Mouse (Mus musculus) adrenal gland, postnatal 14 days (tissue): Measurements from ENCODE around the gene Pls3. TPM values are rescaled to one million over a fixed set of nuclear protein-coding genes. Genes with fewer than 3 reads are reported as not detected.
A peak's percentile ranks its signal among the peaks of the same experiment; 100 is the strongest.

Source experiments
- DNase-seq: peaks from one replicate; pipeline ENCODE4 v3.0.0; 2021; ENCODE audit warnings: mixed read lengths
- long read RNA-seq, 2 experiments: library from polyadenylated mRNA; stranded (forward); transcript quantifications; one replicate each; pipeline ENCODE4 v2.0.0; 2021
- total RNA-seq: library from RNA; stranded (reverse); gene quantifications from 2 replicates; pipeline ENCODE4 v1.2.3, GENCODE M21; 2021

Pls3 gene
- total RNA-seq = 60.5 and 61.5 TPM in 2 replicates
- long read RNA-seq, experiment 1, transcript Pls3-202 (16 exons, 3,160 nt) = minor isoform, 5 of 100 reads
- long read RNA-seq, experiment 1, transcript Pls3-204 (16 exons, 3,149 nt) = major isoform, 68 of 100 reads
- long read RNA-seq, experiment 1, partial matches to known transcripts = 3 of 100 reads
- long read RNA-seq, experiment 1, other reads (novel, unspliced or antisense) = 22 of 100 reads
- long read RNA-seq, experiment 2, transcript Pls3-202 (16 exons, 3,160 nt) = minor isoform, 5 of 83 reads
- long read RNA-seq, experiment 2, transcript Pls3-201 (16 exons, 3,242 nt) = minor isoform, 5 of 83 reads
- long read RNA-seq, experiment 2, transcript Pls3-204 (16 exons, 3,149 nt) = major isoform, 51 of 83 reads
- long read RNA-seq, experiment 2, partial matches to known transcripts = 4 of 83 reads
- long read RNA-seq, experiment 2, other reads (novel, unspliced or antisense) = 18 of 83 reads

DNA sequence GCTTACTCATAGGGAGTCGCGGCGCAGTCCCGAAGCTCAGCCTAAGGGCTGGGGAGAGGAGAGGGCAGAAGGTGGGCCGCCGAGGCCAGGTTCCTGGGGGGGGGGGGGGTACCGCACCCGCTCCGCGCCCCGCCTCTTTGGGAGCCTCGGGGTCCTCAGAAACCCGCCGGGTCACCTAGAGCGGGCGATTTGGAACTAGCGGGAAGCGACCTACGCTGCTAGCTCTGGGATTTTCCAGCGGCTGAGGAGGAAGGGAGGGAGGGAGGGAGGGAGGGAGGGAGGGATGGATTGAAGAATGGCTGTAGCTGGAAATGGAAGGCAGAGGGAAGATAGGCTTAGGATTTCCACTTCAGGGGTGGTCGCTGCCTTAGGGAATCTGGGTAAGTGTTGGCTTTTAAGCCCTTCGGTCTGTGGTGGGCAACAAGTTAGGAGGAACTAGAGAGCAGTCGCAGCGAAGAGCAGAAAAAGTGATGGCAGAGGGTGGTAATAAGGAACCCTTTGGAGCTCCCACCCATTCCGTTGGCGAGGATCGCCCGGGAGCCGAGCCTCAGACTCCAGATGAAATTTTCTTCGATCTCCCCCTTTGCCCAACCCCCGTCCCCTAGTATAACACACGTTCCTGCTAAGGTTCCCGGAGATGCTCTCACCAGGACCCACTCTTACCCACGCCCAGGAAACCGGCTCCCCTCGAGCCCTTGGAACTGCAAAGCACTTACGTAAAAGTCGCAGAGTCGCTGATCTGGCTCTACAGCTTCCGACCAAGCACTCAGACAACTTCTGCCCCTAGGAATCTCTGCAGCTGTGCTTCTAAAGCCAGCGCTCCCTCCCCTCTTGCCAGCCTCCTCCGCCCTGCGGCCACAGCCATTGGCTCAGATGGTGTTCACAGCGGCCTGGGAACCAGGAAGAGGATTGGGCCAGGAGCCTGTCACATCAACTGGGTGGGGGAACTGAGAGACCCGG, at the start of gene Pls3:
TSS of gene Pls3 (minus strand) at position 851 of the 960 bp plus-strand sequence.
- DNase-seq = peak; percentile 90

DNA sequence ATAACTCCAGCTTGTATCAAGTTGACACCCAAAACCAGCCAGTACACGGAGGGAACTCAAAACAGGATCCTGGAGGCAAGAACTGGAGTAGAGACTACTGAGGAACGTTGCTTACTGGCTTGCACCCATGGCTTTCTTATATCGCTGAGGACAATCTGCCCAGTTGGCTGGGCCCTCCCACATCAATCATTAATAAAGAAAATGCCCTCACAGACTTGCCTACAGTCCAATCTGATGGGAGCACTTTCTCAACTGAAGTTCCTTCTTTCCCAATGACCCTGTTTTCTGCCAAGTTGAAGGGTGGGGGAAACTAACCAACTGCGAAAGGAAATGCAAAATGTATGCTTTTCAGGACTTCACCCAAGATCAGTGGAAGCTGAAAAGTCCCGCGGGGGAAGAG, 20.7 kb upstream of the Pls3 start:
- DNase-seq = no peak

DNA sequence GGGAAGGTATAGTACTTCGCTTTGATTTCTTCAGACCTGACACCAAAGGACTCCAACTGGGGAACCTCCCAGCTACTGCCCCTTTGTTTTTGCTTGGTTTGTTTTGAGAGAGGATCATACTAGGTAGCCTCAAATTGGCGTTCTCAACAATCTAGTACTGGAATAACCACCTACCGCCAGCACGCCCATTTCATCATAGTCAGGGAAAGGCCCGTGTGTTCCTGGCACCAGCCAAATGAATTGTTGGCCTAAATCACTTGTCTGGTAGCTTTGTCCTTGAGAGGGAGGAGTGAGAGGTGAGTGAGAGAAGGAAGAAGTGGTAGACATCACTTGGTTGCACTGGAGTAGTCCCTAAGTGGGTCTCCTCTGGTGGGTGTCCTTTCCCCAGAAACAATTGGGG, 584 bp upstream of the Pls3 start:
- DNase-seq = no peak

DNA sequence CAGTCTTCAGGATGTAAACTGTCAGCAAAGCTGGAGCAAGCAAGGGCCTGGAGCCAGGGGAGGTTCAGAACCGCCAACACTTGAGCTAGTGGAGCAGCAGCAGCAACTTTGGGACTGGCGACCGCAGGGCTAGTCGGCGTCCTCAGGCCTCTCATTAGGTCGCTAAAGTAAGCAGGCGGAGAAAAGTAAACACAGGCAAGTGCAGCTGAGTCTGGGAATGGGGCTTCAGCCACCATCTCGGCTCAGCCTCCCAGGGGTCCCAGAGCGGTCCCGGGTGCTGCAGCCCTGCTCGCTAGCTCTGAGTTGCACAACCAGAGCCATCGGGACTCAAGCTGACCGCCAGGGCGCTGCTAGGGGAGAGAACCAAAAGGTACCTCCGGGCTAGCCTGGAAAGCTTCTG, 1.2 kb downstream of the Pls3 start:
- peak; percentile 59 for DNase-seq

DNA sequence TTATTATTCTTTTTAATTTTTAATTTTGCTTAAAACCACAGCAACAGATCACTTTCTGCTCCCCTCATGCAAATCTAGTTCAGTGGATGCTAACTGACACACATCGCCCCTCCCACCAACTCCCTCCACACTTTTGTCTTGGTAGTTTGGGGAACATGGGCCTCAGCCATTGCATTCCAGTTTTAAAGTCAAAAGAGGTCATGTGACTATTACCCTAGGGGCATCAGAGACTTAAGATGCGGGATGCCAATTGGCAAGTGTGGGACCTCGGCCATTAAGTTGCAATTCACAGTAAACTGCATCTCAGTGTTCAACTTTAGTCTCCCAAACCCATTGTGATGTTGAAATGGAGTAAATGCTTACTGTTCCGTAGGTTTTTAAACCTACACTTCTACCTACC, 1.7 kb downstream of the Pls3 start:
- DNase-seq = no peak

DNA sequence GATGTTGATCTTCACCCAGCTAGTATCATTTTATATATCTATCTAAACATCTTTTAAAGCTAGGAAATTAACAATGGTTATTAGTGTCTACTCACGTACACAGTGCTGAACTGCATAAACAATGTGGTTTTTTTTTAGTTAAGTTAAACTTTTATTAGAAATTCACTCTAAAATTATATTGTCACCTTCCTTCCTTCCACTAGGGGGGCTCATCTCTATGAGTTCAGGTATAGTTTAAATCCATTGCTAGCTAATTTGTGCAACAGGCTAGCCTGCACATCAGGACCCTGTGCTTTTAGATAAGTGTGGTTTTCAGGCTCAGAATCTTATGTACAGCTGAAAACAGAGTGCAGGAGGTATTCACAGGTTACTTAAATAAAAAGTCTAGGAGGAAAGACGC, 3.1 kb downstream of the Pls3 start:
- DNase-seq = no peak

DNA sequence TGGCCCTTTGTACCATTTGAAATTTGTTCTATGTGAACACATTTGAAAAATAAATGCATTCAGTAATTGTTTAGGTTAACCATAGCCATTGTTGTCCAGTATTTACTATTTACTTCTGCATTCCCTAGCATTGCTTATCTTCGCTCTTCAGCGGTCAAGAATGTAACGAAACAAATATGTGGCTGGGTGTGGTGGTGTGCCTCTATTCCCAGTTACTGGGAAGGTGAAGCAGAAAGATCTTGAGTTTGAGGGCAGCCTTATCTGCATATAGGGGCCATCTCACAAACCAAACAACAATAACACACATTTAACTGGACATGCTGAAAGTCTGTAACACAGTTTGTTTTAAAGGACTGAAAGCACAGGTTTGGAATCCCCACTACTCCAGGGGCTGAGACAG, 13.3 kb downstream of the Pls3 start:
- no peak for DNase-seq

DNA sequence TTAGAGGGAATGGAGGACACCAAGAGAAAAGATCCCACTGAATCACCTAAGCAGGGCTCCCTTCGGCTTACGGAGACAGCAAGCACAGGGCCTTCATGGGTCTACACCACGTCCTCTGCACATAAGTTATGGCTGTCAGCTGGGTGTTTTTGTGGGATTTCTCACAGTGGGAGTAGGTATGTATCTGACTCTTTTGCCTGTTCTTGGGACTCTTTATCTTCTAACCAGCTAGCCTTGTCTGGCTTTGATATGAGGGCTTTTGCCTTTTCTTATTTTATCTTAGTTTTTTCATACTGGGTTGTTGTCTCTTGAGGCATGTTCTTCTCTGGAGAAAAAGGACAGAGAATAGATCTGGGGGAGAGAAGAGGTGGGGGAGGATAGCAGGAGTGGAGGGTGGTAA, 20.7 kb downstream of the Pls3 start:
- DNase-seq = no peak

DNA sequence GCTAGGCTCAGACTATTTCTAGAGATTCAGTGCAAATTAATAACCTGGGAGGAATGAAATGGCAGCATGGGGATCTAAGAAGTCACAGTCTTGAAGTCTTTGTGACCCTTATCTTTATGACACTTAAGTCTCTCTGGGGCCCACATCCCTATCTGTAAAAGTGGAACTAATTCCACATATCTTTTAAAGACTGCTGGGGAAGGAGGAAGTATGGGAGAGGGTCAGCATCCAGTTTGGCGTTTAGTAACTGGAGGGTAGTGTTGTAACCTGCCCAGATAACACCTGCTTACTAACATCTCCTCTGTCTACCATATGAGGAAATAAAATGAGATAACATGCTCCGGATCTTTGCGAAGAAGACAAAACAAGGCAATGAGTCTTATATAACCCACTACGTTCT, 30.7 kb downstream of the Pls3 start:
- no peak for DNase-seq

DNA sequence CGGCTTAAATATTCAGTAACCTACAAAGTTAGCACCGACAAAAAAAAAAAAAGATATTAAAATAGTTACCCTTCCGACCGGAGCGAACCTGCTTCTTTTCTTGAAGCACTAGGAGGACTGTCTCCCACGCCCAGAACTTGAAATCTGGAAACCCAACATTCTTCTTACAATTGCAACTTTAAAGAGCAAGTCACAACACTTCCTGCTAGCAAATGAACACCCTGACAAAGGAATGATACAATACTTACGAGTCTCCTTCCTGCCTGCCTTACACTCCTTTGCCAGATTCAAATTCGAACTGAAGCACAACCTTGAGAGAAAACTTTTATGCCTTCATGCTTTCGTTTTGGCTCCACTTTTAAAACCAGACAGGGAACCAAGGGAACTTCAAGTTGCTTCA, 32.1 kb downstream of the Pls3 start:
- no peak for DNase-seq

DNA sequence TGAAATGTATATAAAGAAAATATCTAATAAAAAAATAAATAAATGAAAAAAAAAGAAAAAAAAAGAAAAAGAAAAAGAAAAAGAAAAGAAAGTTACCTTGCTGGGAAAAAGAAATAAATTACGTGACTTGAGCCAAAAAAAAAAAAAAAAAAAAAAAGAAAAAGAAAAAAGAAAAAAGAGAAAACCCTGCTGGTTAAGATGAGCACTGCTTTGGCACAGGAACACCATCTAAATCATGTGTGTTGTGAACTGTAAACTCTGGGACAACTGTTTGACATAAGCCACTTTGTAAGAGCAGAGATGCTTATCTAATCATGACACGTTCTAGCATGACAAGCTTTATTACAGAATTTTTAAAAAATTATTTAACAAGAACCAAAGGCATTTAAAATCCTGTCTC, 32.9 kb downstream of the Pls3 start:
- DNase-seq = no peak

DNA sequence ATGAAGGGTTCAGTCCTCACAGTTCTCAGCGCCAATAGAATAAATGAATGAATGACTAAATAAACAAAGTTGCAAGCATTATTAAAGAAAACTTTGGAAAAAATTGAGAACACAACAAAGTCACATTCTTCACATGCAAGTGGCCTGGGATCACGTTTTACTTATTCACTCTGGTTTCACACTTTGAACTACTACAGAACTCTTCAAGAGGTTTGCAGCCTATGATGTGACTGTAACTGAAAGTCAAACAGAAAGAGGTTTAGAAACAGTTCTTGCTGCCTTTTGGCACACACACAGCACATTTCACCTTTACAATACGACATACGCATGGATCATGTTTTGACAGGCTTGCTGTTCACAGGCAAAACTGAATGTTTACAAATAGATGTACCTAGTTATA, 34.7 kb downstream of the Pls3 start:
- DNase-seq = no peak

DNA sequence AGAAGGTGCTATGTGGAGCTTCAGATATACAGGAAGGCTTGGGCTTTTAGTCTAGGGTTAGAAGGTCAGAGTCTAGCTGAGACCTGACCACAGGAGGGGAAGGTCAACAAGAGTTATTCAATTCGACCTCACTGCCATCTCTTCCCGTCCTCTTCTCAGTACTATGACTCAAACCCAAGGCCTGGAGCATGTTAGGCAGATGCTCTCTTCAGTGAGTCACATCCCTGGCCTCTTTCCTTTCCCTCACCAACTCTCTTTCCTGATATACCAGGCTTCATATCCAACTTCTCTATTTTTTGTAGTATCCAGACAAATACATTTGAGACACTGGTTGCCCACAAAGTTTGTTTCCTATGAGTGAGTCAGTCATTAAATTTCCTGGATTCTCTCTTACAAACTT, 40.1 kb downstream of the Pls3 start:
- no peak for DNase-seq

DNA sequence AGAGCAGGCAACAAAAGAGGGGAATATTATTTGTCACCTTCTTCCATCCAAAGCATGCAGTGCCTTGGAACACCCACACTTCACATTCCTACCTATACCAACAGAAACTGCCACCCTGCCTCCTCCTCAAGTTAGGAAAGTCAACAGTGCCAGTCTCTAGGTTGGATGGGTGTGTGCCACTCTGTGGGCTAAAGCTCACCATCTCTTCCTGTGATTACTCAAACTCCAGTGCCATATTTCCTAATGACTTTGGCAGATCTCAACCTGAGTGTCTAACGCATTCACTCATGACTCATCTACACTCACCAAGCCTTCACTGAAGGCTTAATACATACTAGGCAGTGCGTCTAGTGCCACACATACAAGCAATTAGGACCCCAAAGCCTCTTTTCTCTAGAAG, 40.7 kb downstream of the Pls3 start:
- DNase-seq = no peak

DNA sequence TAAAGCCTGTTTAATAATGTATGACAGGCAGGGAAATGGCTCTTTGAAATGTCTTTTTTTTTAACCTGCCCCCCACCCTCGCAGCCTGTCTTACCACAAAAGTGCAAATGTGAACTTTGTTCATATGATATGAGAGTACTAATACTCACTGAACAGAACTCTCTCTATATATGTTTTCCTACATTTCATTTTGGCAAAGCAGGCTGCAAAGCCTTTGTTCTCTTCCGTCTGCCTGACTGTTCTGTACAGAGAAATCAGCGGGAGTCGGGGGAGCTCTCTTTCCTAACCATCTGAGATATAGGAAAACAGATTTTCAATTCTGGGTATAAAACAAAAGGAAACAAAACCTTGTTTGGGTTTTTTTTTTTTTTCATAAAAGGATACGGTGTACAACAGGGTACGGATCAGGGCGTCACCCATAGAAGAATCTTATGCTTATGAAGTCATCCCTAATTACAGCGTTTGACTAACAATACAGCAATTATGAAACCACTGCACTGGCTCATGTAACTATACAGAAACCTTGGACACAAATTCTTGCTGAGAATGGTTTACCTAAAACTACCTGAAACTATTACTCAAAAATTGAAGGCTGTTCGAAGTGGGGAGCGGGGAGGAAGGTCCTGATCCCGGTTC, 41.9 kb downstream of the Pls3 start:
- no peak for DNase-seq

DNA sequence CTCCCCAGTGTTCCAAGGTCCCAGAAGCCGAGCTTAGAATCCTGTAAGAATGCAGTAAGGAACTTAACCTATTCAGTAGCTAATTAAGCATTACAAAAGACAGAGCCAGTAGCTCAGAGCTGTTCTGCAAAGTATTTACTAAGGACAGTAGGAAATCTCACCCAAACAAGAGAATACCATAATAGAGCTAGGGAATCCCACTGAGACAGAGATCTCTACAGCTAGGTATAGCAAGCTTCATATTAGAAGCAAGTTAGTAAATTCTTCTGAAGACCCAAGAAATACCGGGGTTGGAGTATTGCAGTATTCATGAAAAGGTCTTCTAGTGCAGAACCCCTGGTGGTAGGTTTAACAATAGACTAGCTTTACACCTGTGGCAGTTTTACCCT, 45.1 kb downstream of the Pls3 start:
- DNase-seq = no peak

DNA sequence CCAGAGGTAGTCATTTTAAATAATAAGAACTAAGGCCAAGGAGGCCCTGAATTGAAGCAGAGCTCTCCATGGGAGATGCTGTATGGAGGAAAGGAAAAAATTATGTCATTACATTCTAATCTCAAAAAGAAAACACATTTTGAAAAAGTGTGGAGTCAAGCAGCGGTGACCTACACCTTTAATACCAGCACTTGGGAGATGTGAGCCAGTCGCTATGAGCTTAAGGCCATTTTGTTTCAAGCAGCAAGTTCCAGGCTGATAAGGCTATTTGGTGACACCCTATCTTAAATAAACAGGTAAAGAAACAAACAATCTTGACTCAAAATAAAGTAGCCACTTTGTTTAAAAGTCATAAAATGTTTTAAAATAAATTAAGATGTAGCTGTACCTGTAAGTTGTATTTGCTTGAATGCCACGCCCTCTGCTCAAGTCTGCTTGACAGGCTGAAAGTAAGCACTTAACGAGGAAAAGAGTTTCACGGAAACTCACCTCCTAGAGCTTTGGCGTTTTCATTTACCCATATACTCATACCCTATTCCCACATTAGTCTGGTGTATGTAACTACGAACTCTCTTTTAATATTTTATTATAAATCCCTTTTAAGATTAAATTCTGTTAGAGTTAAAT, 45.6 kb downstream of the Pls3 start:
- no peak for DNase-seq

DNA sequence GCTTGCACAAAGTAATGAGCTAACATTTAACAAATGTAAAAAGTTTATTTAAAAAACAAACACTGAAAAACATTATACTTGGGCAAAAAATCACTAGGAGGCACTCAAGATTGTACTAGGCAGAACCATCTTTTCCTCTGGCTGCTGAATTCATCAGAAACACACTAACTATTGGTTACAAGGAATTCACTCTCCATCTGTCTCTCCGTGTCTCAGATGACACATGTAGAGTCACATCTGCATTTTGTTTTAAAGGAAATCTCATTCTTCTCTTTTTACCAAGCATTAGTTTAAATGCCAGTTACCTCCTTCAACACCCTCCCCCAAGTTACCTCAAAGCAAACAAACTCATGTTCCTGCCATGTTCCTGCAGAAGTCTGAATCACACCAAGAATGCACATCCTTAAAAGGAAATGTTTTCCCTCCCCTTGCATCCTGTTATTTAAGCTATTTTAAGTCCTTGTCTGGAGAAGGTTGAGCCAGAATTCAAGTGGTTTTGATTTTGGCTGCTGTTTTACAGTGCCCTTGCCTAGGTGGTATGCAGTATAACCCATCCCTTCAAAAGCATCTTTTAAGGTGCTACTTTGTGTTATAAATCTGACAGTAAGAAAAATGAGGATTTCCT, 56.2 kb downstream of the Pls3 start:
- DNase-seq = no peak

DNA sequence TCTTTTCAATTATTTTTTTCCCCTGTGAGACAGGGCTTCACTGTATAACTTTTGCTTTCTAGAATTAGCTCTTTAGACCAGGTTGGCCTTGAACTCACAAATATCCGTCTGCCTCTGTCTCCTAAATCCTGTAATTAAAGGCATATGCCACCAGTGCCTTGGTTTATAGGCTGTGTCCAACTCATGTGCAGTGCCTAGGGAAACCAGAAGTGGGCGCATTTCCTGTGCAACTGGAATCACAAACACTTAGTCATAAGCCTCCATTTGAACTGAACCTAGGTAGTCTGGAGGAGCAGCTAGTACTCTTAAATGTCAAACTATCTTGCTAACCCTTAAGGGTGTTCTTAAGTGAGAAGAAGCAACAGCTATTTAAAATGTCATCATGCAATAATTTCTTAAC, 60.0 kb downstream of the Pls3 start:
- DNase-seq = no peak

DNA sequence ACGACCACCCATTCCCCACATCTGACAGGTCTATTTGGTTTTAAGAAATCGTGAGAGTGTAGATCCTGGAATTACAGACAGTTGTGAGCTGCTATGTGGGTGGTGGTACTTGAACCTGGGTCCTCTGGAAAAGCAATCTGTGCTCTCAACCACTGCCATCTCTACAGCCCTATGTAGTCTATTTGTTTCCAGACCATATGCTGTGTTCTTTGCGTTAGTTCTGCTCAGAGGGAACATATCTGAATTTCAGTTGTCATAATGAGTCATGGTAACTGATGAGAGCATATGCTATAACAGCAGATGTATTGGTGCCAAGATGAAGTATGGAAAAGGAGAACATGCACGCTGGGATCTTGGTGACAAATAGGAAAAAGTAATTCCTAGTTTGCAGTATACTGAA, 60.9 kb downstream of the Pls3 start:
- no peak for DNase-seq

DNA sequence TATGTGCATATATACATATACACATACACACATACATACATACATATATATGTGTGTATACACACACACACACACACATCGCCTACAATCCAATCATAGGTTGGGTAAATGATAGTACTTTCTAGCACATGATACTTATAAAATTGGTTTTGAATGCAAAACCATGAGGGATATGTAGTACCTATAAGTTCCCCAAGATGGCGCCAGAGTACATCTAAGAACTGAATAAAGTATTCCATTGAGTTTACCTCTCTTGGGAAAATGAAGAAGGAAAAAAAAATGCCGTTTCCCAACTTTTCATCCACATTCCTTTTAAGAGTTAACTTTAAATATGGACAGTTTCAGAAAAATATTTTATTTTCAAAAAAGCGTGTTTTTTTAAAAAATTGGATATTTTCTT, 78.4 kb downstream of the Pls3 start:
- DNase-seq = peak; percentile 42

DNA sequence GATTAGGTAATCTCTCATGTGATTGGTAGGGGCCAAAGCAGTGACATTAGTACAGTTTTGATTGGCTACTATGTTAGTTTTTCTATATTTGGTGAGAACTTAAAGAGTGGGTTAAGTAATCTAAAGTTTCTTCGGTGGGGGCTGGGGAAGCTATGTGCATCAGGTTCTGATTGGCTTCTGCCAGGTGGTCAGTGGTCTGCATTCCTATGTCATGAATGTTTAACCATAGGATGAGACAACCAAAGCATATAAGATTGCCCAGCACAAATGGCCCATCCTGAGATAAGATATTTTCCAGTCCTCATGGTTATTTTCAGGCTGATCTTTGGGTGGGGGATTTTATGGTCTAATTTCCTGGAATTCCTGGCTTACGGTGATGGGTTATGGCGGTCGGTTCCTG, 95.2 kb downstream of the Pls3 start:
- DNase-seq = no peak
